Mouse (Mus musculus): ENCODE measurements at regions not wholly inside any gene's neighbourhood (a gene's known extent, or its start where the extent isn't known, plus 50 kb on each side); places are given as distances from the start of the nearest gene placed in this dataset.

- no peak for DNase-seq (ENCODE audit: extremely low read depth)
- Histone ChIP-seq H3K27ac (ENCODE audit: insufficient read depth, low read depth) (no peak overlapping the region), H3K4me2 (ENCODE audit: insufficient read depth, low read depth, poor library complexity, severe bottlenecking) (no peak overlapping the region), H3K9ac (ENCODE audit: insufficient read depth, low read depth) (no peak overlapping the region), H3K4me3 (replicated peaks in 1 of 3; ENCODE audit: low read depth in 2 of 3, low read length in 2 of 3, poor library complexity in 1 of 3) (no peak overlapping the region), H3K9me3 (replicated peaks; ENCODE audit: low read length) (peaks cover 3% of the 10 kb centered on the region), H3K36me3 (replicated peaks in 1 of 2; ENCODE audit: control insufficient read depth in 1 of 2, insufficient read depth in 1 of 2, low read length in 1 of 2) (no peaks in the 10 kb centered on the region), H3K79me2 (replicated peaks; ENCODE audit: control insufficient read depth, extremely low read depth, insufficient read depth, poor library complexity, severe bottlenecking) (no peaks in the 10 kb centered on the region), H3K4me1 (ENCODE audit: control insufficient read depth in 1 of 2, insufficient read depth in 2 of 2) (peaks cover 0 to 25% of the 10 kb centered on the region in 2 experiments; a peak in 2 of 4 replicates), H3K27me3 (replicated peaks) (no peaks in the 10 kb centered on the region)
- dilution Hi-C loops (cut with MboI; ENCODE audit: extremely low pct_ligation_motif_present, extremely low pct_unique_long_range_greater_than_20kb, low sequenced_read_pairs) (no loop called here), in situ Hi-C loops (cut with MboI; ENCODE audit: low pct_ligation_motif_present, low pct_unique_long_range_greater_than_20kb, low sequenced_read_pairs) (loop anchor here (5.0 to 25.0 kb wide), 3 partner anchors 337 to 684 kb away; partner anchors contain the start of genes 4933402D24Rik and Klf7)
- TF ChIP-seq SMC3 (IDR thresholded peaks at IDR 0.05; ENCODE audit: low read depth, low read length) (no peak), POLR2A (IDR thresholded peaks at IDR 0.05; ENCODE audit: low read depth, low read length) (no peak), MEF2A (IDR thresholded peaks at IDR 0.05; ENCODE audit: borderline replicate concordance, low read depth, low read length) (no peak), SIN3A (IDR thresholded peaks at IDR 0.05; ENCODE audit: low read length) (no peak), GABPA (IDR thresholded peaks at IDR 0.05; ENCODE audit: insufficient replicate concordance, low read depth, low read length) (no peak), TCF12 (IDR thresholded peaks at IDR 0.05; ENCODE audit: low read depth, low read length) (no peak), KAT2A (IDR thresholded peaks at IDR 0.05; ENCODE audit: insufficient replicate concordance, low read length) (no peak), IRF4 (IDR thresholded peaks at IDR 0.05; ENCODE audit: low read depth, low read length) (no peak), ZNF384 (IDR thresholded peaks at IDR 0.05; ENCODE audit: low read depth, low read length) (no peak), MAX (IDR thresholded peaks at IDR 0.05; ENCODE audit: low read length) (no peak), TBP (conservative IDR thresholded peaks at IDR 0.05; ENCODE audit: low read depth, low read length) (no peak)
Observed at GRCm38 (mm10) chr1:64449141-64449540, 83.3 kb upstream of the Creb1 start.

- no peaks in the 10 kb centered on the region for H3K36me3 ChIP-seq (replicated peaks in 1 of 2; ENCODE audit: control insufficient read depth in 1 of 2, insufficient read depth in 1 of 2, low read length in 1 of 2)
- peaks cover 0 to 25% of the 10 kb centered on the region in 2 experiments; a peak in 2 of 4 replicates for H3K4me1 ChIP-seq (ENCODE audit: control insufficient read depth in 1 of 2, insufficient read depth in 2 of 2)
- H3K9me3 ChIP-seq (replicated peaks; ENCODE audit: low read length): peaks cover 3% of the 10 kb centered on the region
- H3K27ac ChIP-seq (ENCODE audit: insufficient read depth, low read depth): no peak overlapping the region
- dilution Hi-C loops (cut with MboI; ENCODE audit: extremely low pct_ligation_motif_present, extremely low pct_unique_long_range_greater_than_20kb, low sequenced_read_pairs) (no loop called here), in situ Hi-C loops (cut with MboI; ENCODE audit: low pct_ligation_motif_present, low pct_unique_long_range_greater_than_20kb, low sequenced_read_pairs) (loop anchor here (5.0 to 25.0 kb wide), 3 partner anchors 336 to 683 kb away; partner anchors contain the start of genes 4933402D24Rik and Klf7)
- H3K4me3 ChIP-seq (replicated peaks in 1 of 3; ENCODE audit: low read depth in 2 of 3, low read length in 2 of 3, poor library complexity in 1 of 3): no peak overlapping the region
- peak; percentile 74 for DNase-seq (ENCODE audit: extremely low read depth)
- H3K27me3 ChIP-seq (replicated peaks): no peaks in the 10 kb centered on the region
- peak overlapping the region; percentile 6; the same call in 1 of the 2 replicates for H3K4me2 ChIP-seq (ENCODE audit: insufficient read depth, low read depth, poor library complexity, severe bottlenecking)
- H3K9ac ChIP-seq (ENCODE audit: insufficient read depth, low read depth): no peak overlapping the region
- no peak for TF ChIP-seq ZKSCAN1 (IDR thresholded peaks at IDR 0.05; ENCODE audit: borderline replicate concordance, low read depth, low read length)
- no peak for TF ChIP-seq KAT2A (IDR thresholded peaks at IDR 0.05; ENCODE audit: insufficient replicate concordance, low read length)
- TF ChIP-seq MAFK (IDR thresholded peaks at IDR 0.05; ENCODE audit: insufficient replicate concordance, low read length): no peak
- 0 out of 2 replicates have a peak, but pooled peaks have one; percentile 28 for TF ChIP-seq ZNF384 (IDR thresholded peaks at IDR 0.05; ENCODE audit: low read depth, low read length)
- TF ChIP-seq ZC3H11A (IDR thresholded peaks at IDR 0.05; ENCODE audit: low read depth, low read length): peak; percentile 79
- TF ChIP-seq UBTF (IDR thresholded peaks at IDR 0.05; ENCODE audit: low read depth, low read length): no peak
- no peak for TF ChIP-seq GABPA (IDR thresholded peaks at IDR 0.05; ENCODE audit: insufficient replicate concordance, low read depth, low read length)
- no peak for TF ChIP-seq IRF4 (IDR thresholded peaks at IDR 0.05; ENCODE audit: low read depth, low read length)
- TF ChIP-seq SMC3 (IDR thresholded peaks at IDR 0.05; ENCODE audit: low read depth, low read length): peak; percentile 89
- TF ChIP-seq POLR2A (IDR thresholded peaks at IDR 0.05; ENCODE audit: low read depth, low read length): no peak
- TF ChIP-seq TBP (conservative IDR thresholded peaks at IDR 0.05; ENCODE audit: low read depth, low read length): no peak
- peak; percentile 59 to 89 for TF ChIP-seq CTCF (conservative IDR thresholded peaks at IDR 0.05 in 1 of 2, IDR thresholded peaks at IDR 0.05 in 1 of 2; ENCODE audit: low read depth in 2 of 2, low read length in 2 of 2)
- peak; percentile 97 for TF ChIP-seq RAD21 (IDR thresholded peaks at IDR 0.05; ENCODE audit: low read depth, low read length)
- no peaks in the 10 kb centered on the region for H3K79me2 ChIP-seq (replicated peaks; ENCODE audit: control insufficient read depth, extremely low read depth, insufficient read depth, poor library complexity, severe bottlenecking)
Observed at GRCm38 (mm10) chr1:64448090-64448489, 84.4 kb upstream of the Creb1 start.

All from CH12.LX (cell line).